In the genomic region with DNA sequence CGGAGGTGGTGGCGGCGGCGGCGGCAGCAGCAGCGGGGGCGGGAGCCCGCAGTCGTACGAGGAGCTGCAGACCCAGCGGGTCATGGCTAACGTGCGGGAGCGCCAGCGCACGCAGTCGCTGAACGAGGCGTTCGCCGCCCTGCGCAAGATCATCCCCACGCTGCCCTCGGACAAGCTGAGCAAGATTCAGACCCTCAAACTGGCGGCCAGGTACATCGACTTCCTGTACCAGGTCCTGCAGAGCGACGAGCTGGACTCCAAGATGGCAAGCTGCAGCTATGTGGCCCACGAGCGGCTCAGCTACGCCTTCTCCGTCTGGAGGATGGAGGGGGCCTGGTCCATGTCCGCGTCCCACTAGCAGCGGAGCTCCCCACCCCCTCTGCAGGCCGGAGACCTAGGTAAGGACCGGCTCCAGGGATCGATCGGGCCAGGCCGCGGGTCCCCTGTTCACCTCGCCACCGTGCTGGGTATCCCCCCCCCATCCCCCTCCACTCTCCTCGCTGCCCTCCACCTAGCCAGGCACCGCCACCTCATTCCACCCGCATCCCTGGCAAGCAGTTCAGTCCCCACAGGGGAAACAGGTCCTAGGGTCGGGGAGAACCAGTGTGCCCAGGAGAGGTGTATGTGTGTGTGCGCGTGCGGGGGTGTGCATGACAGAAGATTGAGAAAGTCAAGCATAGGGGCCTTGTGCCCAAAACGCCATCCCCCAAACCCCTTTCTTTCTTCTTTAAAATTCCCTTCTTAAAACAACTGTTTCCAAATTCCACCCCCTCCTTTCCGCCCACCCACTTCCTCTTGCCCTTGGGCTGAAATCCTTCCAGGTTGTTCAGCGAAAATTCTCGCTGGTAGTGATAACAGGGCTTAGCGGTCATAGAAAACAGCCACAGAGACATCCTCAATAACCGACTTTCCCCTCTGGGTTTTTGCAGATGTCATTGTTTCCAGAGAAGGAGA, we compare ENCODE assay signal across 10 mouse cellular contexts. TPM values are rescaled to one million over a fixed set of nuclear protein-coding genes. Genes with fewer than 3 reads are reported as not detected.
DNase-seq lines count a peak whose midpoint lies in the region; ATAC-seq and TF ChIP-seq lines count a peak whose summit lies in the region.
"Had no signal": no experiment of that assay in that cellular context is flagged by ENCODE, and none has a peak within 500 bp of the region (broad histone marks: within the 10 kb centered on the region; RNA-seq: fewer than 3 reads in every experiment).

No protein-coding gene starts in this region.

- no peak for DNase-seq in cerebellum, adult 2 months
- DNase-seq in cerebellum, postnatal 36 days = no peak
- DNase-seq in spleen, adult 2 months (ENCODE audit: low read depth in 1 of 2, low spot score in 2 of 2) = no peak
- no peak for DNase-seq in spleen, adult 18-20 months
- DNase-seq in heart, adult 9 months (ENCODE audit: low spot score in 2 of 2) = peak; percentile 9 to 16
- peak; percentile 77 for DNase-seq in limb, embryonic 11.5 days (ENCODE audit: low spot score)

- no peaks in the 10 kb centered on the region for H3K36me3 ChIP-seq in spleen, adult 2 months (ENCODE audit: control insufficient read depth, insufficient read depth, low read length)
- no peaks in the 10 kb centered on the region for H3K36me3 ChIP-seq in limb, embryonic 11.5 days (ENCODE audit: control insufficient read depth, insufficient read depth, low read length)
- H3K36me3 ChIP-seq in neural tube, embryonic 14.5 days (ENCODE audit: control insufficient read depth, insufficient read depth, low read length) = no peaks in the 10 kb centered on the region

- 2% methylated on average over 56 of the region's 56 CpGs for WGBS in cerebellum, adult 2 months
- 5% methylated on average over 47 of the region's 56 CpGs for WGBS in spleen, adult 2 months
- under 1% methylated on average over 53 of the region's 56 CpGs for WGBS in limb, embryonic 11.5 days
- under 1% methylated on average over 46 of the region's 56 CpGs for WGBS in neural tube, embryonic 14.5 days

- peak overlapping the region; percentile 100 for H3K9ac ChIP-seq in limb, embryonic 11.5 days (ENCODE audit: low read length)
- H3K9ac ChIP-seq in neural tube, embryonic 14.5 days (replicated peaks; ENCODE audit: low read depth, low read length) = peak overlapping the region; percentile 41

- H3K4me1 ChIP-seq in cerebellum, adult 2 months (ENCODE audit: control insufficient read depth, insufficient read depth, low read length) = no peaks in the 10 kb centered on the region
- peaks cover 5% of the 10 kb centered on the region; the same call in 1 of the 2 replicates for H3K4me1 ChIP-seq in spleen, adult 2 months (ENCODE audit: control insufficient read depth, insufficient read depth, insufficient read length)
- peaks cover 11% of the 10 kb centered on the region for H3K4me1 ChIP-seq in limb, embryonic 11.5 days (ENCODE audit: control insufficient read depth, insufficient read depth, low read length)
- H3K4me1 ChIP-seq in neural tube, embryonic 14.5 days (ENCODE audit: control insufficient read depth, insufficient read depth, low read length) = peaks cover 7% of the 10 kb centered on the region; the same call in 1 of the 2 replicates

- ATAC-seq in limb, embryonic 11.5 days (ENCODE audit: insufficient number of reproducible peaks, low FRiP score, low TSS enrichment, low read depth) = 0 out of 2 replicates have a peak, but pooled peaks have one; percentile 0
- peak; percentile 44; the same call in 1 of the 2 replicates for ATAC-seq in neural tube, embryonic 14.5 days (ENCODE audit: low read depth)
- no peak for ATAC-seq in activated CD4-positive, CD25-positive, alpha-beta regulatory T cell, adult 4 months

- H3K4me2 ChIP-seq in limb, embryonic 11.5 days (ENCODE audit: low read depth, severe bottlenecking) = peak overlapping the region; percentile 75
- peak overlapping the region; percentile 69 for H3K4me2 ChIP-seq in neural tube, embryonic 14.5 days (ENCODE audit: low read depth, low read length)

- TF ChIP-seq POLR2A in cerebellum, adult 2 months (IDR thresholded peaks at IDR 0.05; ENCODE audit: borderline replicate concordance, insufficient read depth, low read length) = no peak
- no peak for TF ChIP-seq POLR2A in spleen, adult 2 months (IDR thresholded peaks at IDR 0.05; ENCODE audit: low read depth, low read length)

- H3K9me3 ChIP-seq in limb, embryonic 11.5 days (ENCODE audit: control insufficient read depth, low read length) = no peaks in the 10 kb centered on the region
- no peaks in the 10 kb centered on the region for H3K9me3 ChIP-seq in neural tube, embryonic 14.5 days (ENCODE audit: control insufficient read depth, low read length)

- H3K4me3 ChIP-seq in cerebellum, adult 2 months (replicated peaks; ENCODE audit: insufficient read depth, low read depth, low read length) = peak overlapping the region; percentile 40
- peak overlapping the region; percentile 41; the same call in 1 of the 2 replicates for H3K4me3 ChIP-seq in spleen, adult 2 months (ENCODE audit: extremely low read depth, insufficient read depth, insufficient read length)
- peak overlapping the region; percentile 76 for H3K4me3 ChIP-seq in limb, embryonic 11.5 days (ENCODE audit: low read depth, low read length)
- peak overlapping the region; percentile 36 for H3K4me3 ChIP-seq in neural tube, embryonic 14.5 days (ENCODE audit: low read depth, low read length)

- TF ChIP-seq CTCF in cerebellum, adult 2 months (IDR thresholded peaks at IDR 0.05; ENCODE audit: borderline replicate concordance, insufficient read depth, low read depth, low read length) = no peak
- TF ChIP-seq CTCF in spleen, adult 2 months (IDR thresholded peaks at IDR 0.05; ENCODE audit: extremely low read depth, insufficient read depth, insufficient read length, insufficient replicate concordance) = no peak

- no peak overlapping the region for H3K27ac ChIP-seq in cerebellum, adult 2 months (ENCODE audit: insufficient read depth, low read length)
- no peak overlapping the region for H3K27ac ChIP-seq in spleen, adult 2 months (ENCODE audit: insufficient read depth, low read length)
- H3K27ac ChIP-seq in limb, embryonic 11.5 days (replicated peaks; ENCODE audit: low read depth, low read length) = peak overlapping the region; percentile 99
- H3K27ac ChIP-seq in neural tube, embryonic 14.5 days (ENCODE audit: low read depth, low read length) = no peak overlapping the region

- peaks cover 9% of the 10 kb centered on the region; the same call in 1 of the 2 replicates for H3K27me3 ChIP-seq in cerebellum, adult 2 months (ENCODE audit: control insufficient read depth, insufficient read depth, low read length)
- H3K27me3 ChIP-seq in spleen, adult 2 months (ENCODE audit: control insufficient read depth, insufficient read depth, low read length) = peaks cover 30% of the 10 kb centered on the region
- H3K27me3 ChIP-seq in limb, embryonic 11.5 days (ENCODE audit: control insufficient read depth, insufficient read depth, low read length) = no peaks in the 10 kb centered on the region
- peaks cover 55% of the 10 kb centered on the region for H3K27me3 ChIP-seq in neural tube, embryonic 14.5 days (ENCODE audit: control insufficient read depth, insufficient read depth, low read length)
- H3K27me3 ChIP-seq: CH12.LX had no signal

RNA-seq across cellular contexts. Expression of gene Twist1, which starts 1.0 kb away (rescaled TPM):
- 0.93 and 1.8 TPM in 2 replicates for polyA plus RNA-seq in cerebellum, adult 2 months (2012; rRNA removed)
- 2.0 and 3.8 TPM in 2 replicates for polyA plus RNA-seq in spleen, adult 2 months (2012; rRNA removed)
- 55.5 and 59.2 TPM in 2 replicates for polyA plus RNA-seq in limb, embryonic 11.5 days (2014; fragmentation: Nextera tagmentation; extraction: Ambion mirVana)
- polyA plus RNA-seq in neural tube, embryonic 14.5 days (2014; fragmentation: Nextera tagmentation; extraction: Ambion mirVana) = 0.20 and 2.1 TPM in 2 replicates
- not detected for polyA plus RNA-seq in activated CD4-positive, CD25-positive, alpha-beta regulatory T cell, adult 4 months (2017; shearing (Covaris generic))

RNA-seq across cellular contexts. Expression of gene Ferd3l, which starts 30.3 kb away (rescaled TPM):
- not detected in 2 replicates for polyA plus RNA-seq in cerebellum, adult 2 months (2012; rRNA removed)
- polyA plus RNA-seq in spleen, adult 2 months (2012; rRNA removed) = not detected in 2 replicates
- not detected in 2 replicates for polyA plus RNA-seq in limb, embryonic 11.5 days (2014; fragmentation: Nextera tagmentation; extraction: Ambion mirVana)
- 0.31 and 0.79 TPM in 2 replicates for polyA plus RNA-seq in neural tube, embryonic 14.5 days (2014; fragmentation: Nextera tagmentation; extraction: Ambion mirVana)
- not detected for polyA plus RNA-seq in activated CD4-positive, CD25-positive, alpha-beta regulatory T cell, adult 4 months (2017; shearing (Covaris generic))
- polyA plus RNA-seq: large intestine, adult 2 months had no signal

Comparison
In these comparisons a context has a peak if more than half of its experiments do, and no peak if none do; other contexts are left out.
1. DNase-seq: peak in heart, adult 9 months (2 of 2) and limb, embryonic 11.5 days (single experiment); none in cerebellum, adult 2 months (0 of 2), cerebellum, postnatal 36 days (0 of 2), spleen, adult 2 months (0 of 2) and spleen, adult 18-20 months (0 of 2).
2. RNA of gene Twist1, which starts 1.0 kb away (polyA plus RNA-seq): 55.5 to 59.2 TPM in limb, embryonic 11.5 days; 2.0 to 3.8 TPM in spleen, adult 2 months, 0.93 to 1.8 TPM in cerebellum, adult 2 months, 0.20 to 2.1 TPM in neural tube, embryonic 14.5 days and not detected in activated CD4-positive, CD25-positive, alpha-beta regulatory T cell, adult 4 months; every median in the first group is over 10 times any median in the second.
3. Peak in every context shown above with its lines, with median percentiles within 50 percentile points of each other: H3K4me3 ChIP-seq.